26 mouse cellular contexts compared by ENCODE assay signal in genomic region chr6:17640031-17640430, GRCm38 (mm10). TPM values are rescaled to one million over a fixed set of nuclear protein-coding genes. Genes with fewer than 3 reads are reported as not detected.
A peak's percentile ranks its signal among the peaks of the same experiment; 100 is the strongest.
DNase-seq lines count a peak whose midpoint lies in the region; ATAC-seq lines count a peak whose summit lies in the region.
"Had no signal": no experiment of that assay in that cellular context is flagged by ENCODE, and none has a peak within 500 bp of the region (broad histone marks: within the 10 kb centered on the region; RNA-seq: fewer than 3 reads in every experiment).

No protein-coding gene starts in this region.

- no peak for ATAC-seq in intestine, embryonic 16.5 days
- no peak for ATAC-seq in intestine, embryonic 15.5 days
- no peak for ATAC-seq in megakaryocyte, adult 5-6 weeks (ENCODE audit: poor library complexity, severe bottlenecking)
- ATAC-seq: forebrain, embryonic 13.5 days; midbrain, embryonic 16.5 days had no signal

- no peaks in the 10 kb centered on the region for H3K9me3 ChIP-seq in intestine, embryonic 16.5 days (ENCODE audit: control insufficient read depth, low read length)
- H3K9me3 ChIP-seq in intestine, embryonic 15.5 days, result no peaks in the 10 kb centered on the region
- no peaks in the 10 kb centered on the region for H3K9me3 ChIP-seq in megakaryocyte, embryonic 14.5 days
- H3K9me3 ChIP-seq: hindbrain, embryonic 15.5 days; liver, embryonic 13.5 days had no signal

- H3K9ac ChIP-seq in intestine, embryonic 16.5 days (ENCODE audit: low read depth, low read length), result no peak overlapping the region
- no peak overlapping the region for H3K9ac ChIP-seq in intestine, embryonic 15.5 days
- H3K9ac ChIP-seq: forebrain, embryonic 13.5 days; hindbrain, embryonic 15.5 days; lung, embryonic 14.5 days had no signal

- H3K4me1 ChIP-seq in intestine, embryonic 16.5 days (ENCODE audit: control insufficient read depth, insufficient read depth, low read length), result peaks cover 12% of the 10 kb centered on the region
- 0 out of 2 replicates have a peak, but pooled peaks cover 6% of the 10 kb centered on the region for H3K4me1 ChIP-seq in intestine, embryonic 15.5 days (replicated peaks)
- peaks cover 50% of the 10 kb centered on the region for H3K4me1 ChIP-seq in megakaryocyte, embryonic 14.5 days

- no peak overlapping the region for H3K27ac ChIP-seq in intestine, embryonic 16.5 days (ENCODE audit: low read length)
- H3K27ac ChIP-seq in intestine, embryonic 15.5 days, result no peak overlapping the region
- H3K27ac ChIP-seq: forebrain, embryonic 13.5 days; hindbrain, embryonic 15.5 days; liver, embryonic 13.5 days; midbrain, embryonic 10.5 days had no signal

- no peaks in the 10 kb centered on the region for H3K36me3 ChIP-seq in intestine, embryonic 16.5 days (ENCODE audit: control insufficient read depth, insufficient read depth, low read length)
- no peaks in the 10 kb centered on the region for H3K36me3 ChIP-seq in intestine, embryonic 15.5 days
- peaks cover 26% of the 10 kb centered on the region for H3K36me3 ChIP-seq in megakaryocyte, embryonic 14.5 days (replicated peaks; ENCODE audit: low read length)
- H3K36me3 ChIP-seq: hindbrain, embryonic 15.5 days had no signal

- DNase-seq in induced T-regulatory cell, adult 2 months (ENCODE audit: low read depth), result peak; percentile 29
- no peak for DNase-seq in embryo, embryonic 9.5 days (ENCODE audit: extremely low spot score)
- DNase-seq in c-Kit-positive CD71-positive TER-119-positive erythroid progenitor cells, embryonic 14.5 days (ENCODE audit: low spot score), result no peak
- DNase-seq: B cell, adult 2 months; cerebellum, adult 2 months; cerebellum, postnatal 36 days; embryo, embryonic 11 days; heart, adult 11 months; kidney, adult 18-20 months; layer of hippocampus, postnatal 36 days; liver, embryonic 13.5 days; lung, embryonic 14.5 days; lung, postnatal 36 days; right cerebral cortex, adult 18-20 months; right cerebral cortex, postnatal 4 days; thymus, adult 18-20 months; thymus, postnatal 36 days had no signal

- 80% methylated on average over 9 of the region's 9 CpGs for WGBS in intestine, embryonic 16.5 days
- WGBS in intestine, embryonic 15.5 days, result 81% methylated on average over 9 of the region's 9 CpGs

- H3K4me3 ChIP-seq in intestine, embryonic 16.5 days (ENCODE audit: low read length), result 0 out of 2 replicates have a peak overlapping the region, but pooled peaks have one; percentile 2
- H3K4me3 ChIP-seq in intestine, embryonic 15.5 days (replicated peaks), result no peak overlapping the region
- peak overlapping the region; percentile 38 for H3K4me3 ChIP-seq in megakaryocyte, embryonic 14.5 days (replicated peaks)
- H3K4me3 ChIP-seq: forebrain, embryonic 13.5 days; hindbrain, embryonic 15.5 days; liver, embryonic 13.5 days; midbrain, embryonic 10.5 days had no signal

- H3K27me3 ChIP-seq in intestine, embryonic 16.5 days (replicated peaks; ENCODE audit: control insufficient read depth, insufficient read depth, low read length), result no peaks in the 10 kb centered on the region
- H3K27me3 ChIP-seq in intestine, embryonic 15.5 days (replicated peaks), result no peaks in the 10 kb centered on the region
- H3K27me3 ChIP-seq in megakaryocyte, embryonic 14.5 days (replicated peaks), result no peaks in the 10 kb centered on the region
- H3K27me3 ChIP-seq: CH12.LX; forebrain, embryonic 13.5 days; hindbrain, embryonic 15.5 days; liver, embryonic 13.5 days had no signal

- no peak overlapping the region for H3K4me2 ChIP-seq in intestine, embryonic 16.5 days (ENCODE audit: low read depth, low read length)
- no peak overlapping the region for H3K4me2 ChIP-seq in intestine, embryonic 15.5 days (replicated peaks)
- H3K4me2 ChIP-seq: forebrain, embryonic 13.5 days had no signal

RNA-seq across cellular contexts. Expression of gene Capza2, which starts 4.0 kb away (rescaled TPM):
- 235 and 245 TPM in 2 replicates for polyA plus RNA-seq in intestine, embryonic 16.5 days (2015; fragmentation: Nextera tagmentation; extraction: Ambion mirVana)
- 223 and 245 TPM in 2 replicates for polyA plus RNA-seq in intestine, embryonic 15.5 days (2015; fragmentation: Nextera tagmentation; extraction: Ambion mirVana)
- 12.1 TPM in 1 of 2 replicates, not detected in the other for polyA plus RNA-seq in megakaryocyte, embryonic 14.5 days (2012; ENCODE audit: insufficient read depth, low replicate concordance)
- 490 and 593 TPM in 2 replicates for total RNA-seq in megakaryocyte, adult 5-6 weeks (2015)
- 665 and 673 TPM in 2 replicates for total RNA-seq in megakaryocyte, adult 5-6 weeks (2017)

RNA-seq across cellular contexts. Expression of gene St7, which starts 52.7 kb away (rescaled TPM):
- 20.5 and 21.8 TPM in 2 replicates for polyA plus RNA-seq in intestine, embryonic 16.5 days (2015; fragmentation: Nextera tagmentation; extraction: Ambion mirVana)
- polyA plus RNA-seq in intestine, embryonic 15.5 days (2015; fragmentation: Nextera tagmentation; extraction: Ambion mirVana), result 23.7 and 26.0 TPM in 2 replicates
- 6.3 and 7.1 TPM in 2 replicates for polyA plus RNA-seq in megakaryocyte, embryonic 14.5 days (2012; ENCODE audit: insufficient read depth, low replicate concordance)
- 6.9 and 8.5 TPM in 2 replicates for total RNA-seq in megakaryocyte, adult 5-6 weeks (2015)
- total RNA-seq in megakaryocyte, adult 5-6 weeks (2017), result 10.6 and 14.0 TPM in 2 replicates

Comparison
In these comparisons a context has a peak if more than half of its experiments do, and no peak if none do; other contexts are left out.
1. RNA of gene Capza2, which starts 4.0 kb away (polyA plus RNA-seq): 235 to 245 TPM in intestine, embryonic 16.5 days and 223 to 245 TPM in intestine, embryonic 15.5 days; 12.1 TPM in megakaryocyte, embryonic 14.5 days; every median in the first group is over 10 times any median in the second.